Mouse (Mus musculus) right cerebral cortex, postnatal 36 days (tissue): ENCODE results near the gene Snapin.

Experiments used
- DNase-seq, 2 experiments: peaks; one replicate each; pipeline ENCODE4 v3.0.0; 2022; ENCODE audit warnings: low spot score in 2 of 2, mixed read lengths in 1 of 2

Snapin gene

GRCm38 (mm10) chr3:90490696-90491256, at the start of gene Snapin:
Gene Snapin (minus strand): TSS chr3:90491033.
- peak; percentile 91 to 93 for DNase-seq

- no peak for DNase-seq
These were observed 47.1 kb upstream of the Snapin start for GRCm38 (mm10) chr3:90537905-90538296.

- DNase-seq = no peak
These were observed 46.5 kb upstream of the Snapin start, which contains the start of gene S100a16 for GRCm38 (mm10) chr3:90537141-90537904. Gene S100a16 (plus strand): TSS chr3:90537254.

- no peak for DNase-seq
These were observed 44.6 kb upstream of the Snapin start for GRCm38 (mm10) chr3:90535446-90535845.

GRCm38 (mm10) chr3:90531713-90532112, 40.9 kb upstream of the Snapin start:
- no peak for DNase-seq

- DNase-seq = no peak
These were observed 36.5 kb upstream of the Snapin start for GRCm38 (mm10) chr3:90527291-90527873.

- DNase-seq = no peak
These were observed 35.7 kb upstream of the Snapin start, which contains the start of gene S100a14 for GRCm38 (mm10) chr3:90526580-90526979. Gene S100a14 (plus strand): TSS chr3:90526856.

- DNase-seq = no peak
These were observed 35.2 kb upstream of the Snapin start for GRCm38 (mm10) chr3:90526076-90526475.

GRCm38 (mm10) chr3:90525421-90525820, 34.6 kb upstream of the Snapin start:
- peak in 1 of 2 experiments; percentile 45 for DNase-seq

GRCm38 (mm10) chr3:90517711-90518110, 26.9 kb upstream of the Snapin start:
- no peak for DNase-seq

GRCm38 (mm10) chr3:90515789-90516188, 25.0 kb upstream of the Snapin start:
- no peak for DNase-seq

GRCm38 (mm10) chr3:90515242-90515641, 24.4 kb upstream of the Snapin start:
- no peak for DNase-seq

GRCm38 (mm10) chr3:90514691-90515090, 23.9 kb upstream of the Snapin start:
- DNase-seq = no peak

GRCm38 (mm10) chr3:90513796-90514590, 23.2 kb upstream of the Snapin start, which contains the start of the genes S100a1 and S100a13:
Gene S100a1 (minus strand): TSS chr3:90514392.
Gene S100a13 (plus strand): TSS chr3:90514435.
- DNase-seq = no peak

GRCm38 (mm10) chr3:90512948-90513642, 22.3 kb upstream of the Snapin start:
- no peak for DNase-seq

GRCm38 (mm10) chr3:90512276-90512675, 21.4 kb upstream of the Snapin start:
- no peak for DNase-seq

- DNase-seq = no peak
These were observed 18.9 kb upstream of the Snapin start for GRCm38 (mm10) chr3:90509747-90510123.

- DNase-seq = peak; percentile 97 to 99
These were observed 18.3 kb upstream of the Snapin start, which contains the start of gene Chtop for GRCm38 (mm10) chr3:90508950-90509746. Gene Chtop (minus strand): TSS chr3:90509498.

GRCm38 (mm10) chr3:90508287-90508949, 17.6 kb upstream of the Snapin start:
- no peak for DNase-seq

- no peak for DNase-seq
These were observed 15.5 kb upstream of the Snapin start for GRCm38 (mm10) chr3:90506362-90506761.
